Mouse (Mus musculus): Measurements from ENCODE around the gene 2010111I01Rik.

- TF ChIP-seq EP300 (optimal IDR thresholded peaks at IDR 0.05) (no peak), CTCF (IDR thresholded peaks at IDR 0.05; ENCODE audit: low read depth) (no peak)
These were observed 67.7 kb downstream of the 2010111I01Rik start for GRCm38 (mm10) chr13:63032304-63032830.

All from stomach, postnatal 0 days (tissue).